Mouse (Mus musculus) heart, postnatal 0 days (tissue): ENCODE measurements around the gene 1700017B05Rik.
"Not testable (repeated sequence)": the region's sequence is repeated elsewhere in the genome, so short reads cannot be mapped to it uniquely, and the experiment has no call there.

ENCODE experiments used
- CTCF ChIP-seq: IDR thresholded peaks from 2 replicates; pipeline ENCODE4 v1.5.1; 2016; ENCODE audit warnings: antibody characterized with exemption, control low read depth, low read depth
- EP300 ChIP-seq: IDR thresholded peaks from 2 replicates; pipeline ENCODE4 v1.6.1; 2016; ENCODE audit warnings: antibody characterized with exemption, low read depth

- TF ChIP-seq CTCF, EP300: not testable (repeated sequence)
These were observed 58.8 kb downstream of the 1700017B05Rik start for GRCm38 (mm10) chr9:57203571-57203970.
